Mouse (Mus musculus) yolk sac, embryonic 10.5 days (tissue): Measurements from ENCODE around the gene Ring1.

Experiments
- DNase-seq: peaks from one replicate; pipeline ENCODE4 v3.0.0-alpha.2; 2017; ENCODE audit warnings: low spot score

Ring1 gene

DNA sequence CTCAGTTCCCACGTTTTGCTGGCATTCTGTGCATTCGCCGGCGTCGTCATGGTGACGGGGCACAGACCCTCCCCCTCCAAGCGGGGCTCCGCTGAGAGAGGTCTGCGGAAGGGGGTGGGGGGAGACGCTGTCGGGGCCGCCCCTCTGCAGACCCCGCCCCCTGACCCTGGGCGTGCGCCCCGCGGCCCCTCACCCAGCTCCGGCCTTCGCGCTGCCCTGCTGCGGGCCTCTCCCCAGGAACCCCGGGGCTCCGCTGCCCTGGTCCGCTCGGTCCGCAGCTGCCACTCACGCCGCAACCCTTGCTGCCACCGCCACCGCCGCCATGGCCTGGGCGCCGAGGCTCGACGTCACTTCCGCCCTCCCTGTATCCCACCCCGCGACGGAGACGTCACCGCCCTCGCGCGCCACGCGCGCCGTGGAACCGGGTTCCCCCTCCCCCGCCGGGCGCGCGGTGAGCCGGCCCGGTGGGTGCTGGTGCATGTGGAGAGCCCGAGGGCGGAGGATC lies at the start of gene Ring1:
Ring1 (minus strand) TSS at position 364 of the 505 bp plus-strand sequence.
- DNase-seq: peak; percentile 91

DNA sequence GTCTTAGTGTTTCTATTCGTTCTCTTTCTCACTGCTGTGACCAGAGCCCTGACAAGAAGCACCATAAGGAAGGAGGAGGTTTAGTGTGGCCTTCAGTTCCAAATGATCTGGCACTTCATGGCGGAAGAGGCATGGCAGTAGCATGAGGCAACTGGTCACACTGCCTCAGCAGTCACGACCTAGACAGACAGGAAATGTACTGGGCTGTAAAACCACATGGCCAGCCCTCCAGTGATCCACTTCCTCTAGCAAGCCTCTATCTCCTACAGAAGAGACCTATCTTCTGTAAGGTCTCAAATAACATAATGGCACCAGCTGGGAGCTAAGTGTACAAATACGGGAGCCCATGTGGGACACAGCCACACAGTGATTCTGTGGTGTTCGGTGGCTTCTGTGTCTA lies 47.6 kb upstream of the Ring1 start:
- DNase-seq: no peak

DNA sequence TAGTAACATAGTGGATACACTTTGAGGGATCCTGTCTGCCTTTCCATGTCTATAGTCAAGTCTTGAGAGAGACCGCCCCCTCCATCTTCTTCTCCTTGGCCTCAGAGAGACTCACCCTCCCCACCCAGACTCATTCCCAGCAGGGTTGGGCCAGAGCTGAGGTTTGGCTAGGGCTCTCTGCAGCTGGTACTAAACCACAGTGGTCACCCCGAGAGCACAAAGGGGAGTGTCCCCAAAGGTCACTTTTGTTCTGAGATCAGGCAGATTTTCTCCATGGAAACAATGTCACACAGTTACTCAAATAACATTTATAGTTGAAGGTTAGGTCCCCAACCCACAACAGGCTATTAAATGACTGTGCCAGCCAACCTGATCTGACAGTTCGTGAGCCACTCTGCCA lies 44.4 kb upstream of the Ring1 start:
- DNase-seq: no peak

DNA sequence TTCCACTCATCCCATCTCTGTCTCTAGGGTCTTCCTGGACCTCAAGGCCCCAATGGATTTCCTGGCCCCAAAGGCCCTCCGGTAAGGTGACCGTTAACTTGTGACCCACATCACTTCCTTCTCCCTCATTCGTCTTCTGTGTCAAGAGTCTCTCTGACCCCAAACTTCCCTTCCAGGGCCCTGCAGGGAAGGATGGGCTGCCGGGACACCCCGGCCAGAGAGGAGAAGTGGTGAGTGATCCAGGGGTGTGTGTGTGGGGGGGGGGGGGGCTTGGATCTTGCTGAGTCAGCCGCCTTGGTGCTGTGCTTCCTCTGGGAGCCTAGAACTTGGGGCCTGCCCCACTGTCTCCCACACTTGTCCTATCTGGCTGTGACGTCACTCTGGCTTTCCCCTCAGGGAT lies 32.7 kb upstream of the Ring1 start:
- no peak for DNase-seq

DNA sequence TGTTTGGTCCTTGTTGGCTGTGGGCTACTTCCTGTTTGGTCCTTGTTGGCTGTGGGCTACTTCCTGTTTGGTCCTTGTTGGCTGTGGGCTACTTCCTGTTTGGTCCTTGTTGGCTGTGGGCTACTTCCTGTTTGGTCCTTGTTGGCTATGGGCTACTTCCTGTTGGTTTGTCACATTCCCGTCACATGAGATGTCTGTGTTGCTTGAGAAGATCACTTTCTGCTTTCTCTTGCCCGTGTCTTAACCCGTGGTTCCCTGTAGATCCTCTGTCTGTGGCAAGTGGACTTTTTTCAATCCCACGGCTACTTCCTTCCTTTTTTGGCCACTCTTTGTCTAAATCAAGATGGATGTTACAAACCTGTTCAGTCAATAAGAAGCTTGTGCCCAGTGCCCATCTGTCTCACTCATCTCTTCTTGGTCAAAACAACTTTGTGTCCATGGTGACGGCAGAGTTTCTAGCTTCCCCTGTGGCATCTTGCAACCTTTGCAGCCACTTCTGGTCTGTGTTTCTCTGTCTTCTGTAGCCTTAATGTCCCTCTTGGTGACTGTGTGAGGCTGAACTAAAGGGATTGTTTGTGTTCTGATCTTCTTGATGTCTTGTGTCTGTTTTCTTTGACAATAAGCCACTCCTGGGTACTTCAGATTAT lies 23.0 kb upstream of the Ring1 start:
- DNase-seq: no peak

DNA sequence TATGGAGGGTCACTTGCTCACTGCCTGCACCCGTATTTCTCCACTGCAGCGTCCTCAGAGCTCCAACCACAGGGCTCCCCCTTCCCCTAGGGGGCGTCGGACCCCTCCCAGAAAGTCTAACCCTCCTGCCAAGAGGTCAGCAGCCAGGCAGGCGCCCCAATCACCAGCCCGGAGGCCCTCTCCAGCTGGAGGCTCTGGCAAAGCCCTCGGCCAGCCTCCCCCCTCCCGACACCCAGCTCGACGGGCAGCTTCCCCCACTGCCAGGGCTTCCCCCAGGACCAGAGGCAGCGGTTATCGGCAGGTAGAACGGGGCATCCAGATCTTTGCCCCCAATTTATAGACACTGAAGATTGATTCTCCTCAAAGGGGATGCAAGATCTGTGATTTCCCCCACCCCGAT lies 21.5 kb upstream of the Ring1 start:
- no peak for DNase-seq

DNA sequence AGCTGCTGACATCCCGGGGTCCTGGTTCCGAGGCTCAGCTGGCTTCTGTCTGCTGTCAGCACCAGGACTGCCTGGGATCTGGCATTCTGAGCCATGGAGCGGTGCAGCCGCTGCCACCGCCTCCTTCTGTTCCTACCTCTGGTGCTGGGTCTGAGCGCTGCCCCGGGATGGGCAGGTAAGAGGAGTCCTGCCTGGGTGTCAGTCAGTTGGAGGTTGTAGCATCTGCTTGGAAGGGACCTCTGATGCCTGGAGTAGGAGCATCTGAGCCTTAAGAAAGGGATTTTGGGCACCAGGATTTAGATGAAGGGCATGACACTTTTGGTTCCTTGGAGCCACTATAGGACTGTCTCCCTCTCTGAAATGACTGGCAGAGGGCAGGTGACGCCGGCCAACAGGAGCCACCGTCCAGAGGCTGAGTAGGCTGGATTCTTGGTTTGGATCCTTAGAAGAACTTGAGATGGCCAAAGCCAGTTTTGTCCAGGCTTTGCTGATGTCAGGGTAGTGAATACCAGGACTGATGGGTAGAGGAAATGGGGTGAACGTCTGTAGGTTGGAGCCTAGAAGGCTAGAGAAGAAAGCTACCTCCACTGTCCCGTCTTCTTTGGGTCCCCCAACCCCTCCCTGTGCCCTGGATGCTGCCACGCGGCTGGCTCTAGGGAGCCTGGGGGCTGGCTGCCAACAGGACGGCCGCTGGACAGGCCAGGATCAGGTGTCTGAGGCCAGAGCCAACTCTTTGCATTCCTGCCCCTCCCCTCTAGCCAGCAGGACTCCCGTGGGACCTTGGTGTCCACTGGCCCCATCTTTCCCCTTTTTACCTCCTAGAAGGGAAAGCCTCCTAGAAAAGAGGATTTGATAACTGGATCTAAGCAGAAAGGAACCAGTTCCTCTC lies 15.3 kb upstream of the Ring1 start:
- no peak for DNase-seq

DNA sequence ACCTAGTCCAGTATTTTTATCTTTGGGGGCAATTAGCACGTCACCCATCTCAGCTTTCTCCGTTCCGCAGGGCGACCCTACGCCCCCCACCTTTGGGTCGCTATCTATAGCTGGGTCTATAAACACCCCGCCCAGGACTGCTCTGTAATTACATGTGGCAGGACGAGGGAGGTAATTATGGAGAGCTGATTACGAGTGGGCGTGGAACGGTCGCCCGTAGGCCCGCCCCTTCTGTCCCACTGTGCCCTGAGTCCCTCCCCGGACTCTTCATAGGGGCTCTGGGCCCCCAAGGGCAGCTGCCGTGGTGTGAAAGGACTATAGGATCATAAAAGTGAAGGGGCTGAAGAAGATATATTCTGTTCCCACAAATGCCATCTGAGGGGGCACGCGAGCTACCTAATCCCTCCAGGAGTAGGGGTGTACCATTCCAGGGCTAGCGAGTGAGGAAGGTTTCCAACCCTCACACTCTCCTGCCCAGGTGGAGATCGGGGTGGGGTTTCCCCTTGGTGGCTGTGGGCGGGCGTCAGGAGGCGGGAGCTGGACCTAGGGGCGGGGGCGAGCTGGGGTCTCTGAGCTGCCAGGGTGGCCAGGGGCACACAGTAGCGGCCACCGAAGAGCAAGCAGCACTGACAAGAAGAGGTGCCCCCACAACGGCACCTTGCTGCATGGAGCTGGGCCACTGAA lies 14.5 kb upstream of the Ring1 start, which contains the start of gene Col11a2:
Col11a2 (plus strand) TSS at position 560 of the 684 bp plus-strand sequence.
- DNase-seq: no peak

DNA sequence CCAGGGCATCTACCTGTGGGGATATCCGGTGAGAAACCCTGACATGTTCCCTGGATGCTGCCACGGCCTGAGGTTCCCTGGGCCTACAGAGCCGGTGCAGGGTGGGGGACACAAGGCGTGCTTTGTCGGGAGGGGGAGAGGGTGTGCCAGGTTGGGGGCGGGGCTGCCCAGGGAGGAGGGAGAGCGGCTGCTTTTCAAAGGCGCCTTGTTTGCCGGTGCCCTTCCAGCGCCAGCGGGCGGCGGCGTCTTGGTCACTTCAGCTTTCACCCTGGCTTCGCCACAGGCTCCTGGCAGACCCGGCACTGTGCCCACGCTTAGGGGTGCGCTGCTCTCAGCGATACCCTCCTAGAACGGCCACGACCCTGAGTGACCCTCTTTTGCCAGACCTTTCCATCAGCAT lies 14.0 kb upstream of the Ring1 start:
- DNase-seq: no peak

DNA sequence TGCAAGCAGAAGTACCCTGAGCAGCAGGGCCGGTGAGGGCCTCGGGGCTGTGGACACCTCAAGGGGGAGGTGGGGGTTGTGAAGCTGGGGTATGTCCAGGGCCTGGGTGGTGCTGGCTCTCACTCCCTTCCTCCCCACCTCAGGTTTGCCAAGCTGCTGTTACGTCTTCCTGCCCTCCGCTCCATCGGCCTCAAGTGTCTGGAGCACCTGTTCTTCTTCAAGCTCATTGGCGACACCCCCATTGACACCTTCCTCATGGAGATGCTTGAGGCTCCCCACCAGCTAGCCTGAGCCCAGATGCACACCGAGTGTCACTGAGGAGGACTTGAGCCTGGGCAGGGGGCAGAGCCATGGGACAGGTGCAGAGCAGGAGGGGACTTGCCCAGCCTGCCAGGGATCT lies 12.8 kb upstream of the Ring1 start:
- no peak for DNase-seq

DNA sequence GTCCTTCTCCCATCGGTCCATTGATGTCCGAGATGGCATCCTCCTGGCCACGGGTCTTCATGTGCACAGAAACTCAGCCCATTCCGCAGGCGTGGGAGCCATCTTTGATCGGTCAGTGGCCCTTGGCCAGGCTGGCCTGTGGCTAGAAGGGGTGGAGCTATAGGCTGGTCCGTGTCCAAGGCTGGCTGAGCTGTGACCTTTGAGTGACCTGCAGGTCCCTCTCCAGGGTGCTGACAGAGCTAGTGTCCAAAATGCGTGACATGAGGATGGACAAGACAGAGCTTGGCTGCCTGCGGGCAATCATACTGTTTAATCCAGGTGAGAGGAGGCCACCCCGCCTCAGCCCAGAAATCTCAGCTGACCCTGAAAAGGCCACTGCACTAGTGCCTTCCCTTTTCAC lies 12.2 kb upstream of the Ring1 start:
- DNase-seq: peak; percentile 57

DNA sequence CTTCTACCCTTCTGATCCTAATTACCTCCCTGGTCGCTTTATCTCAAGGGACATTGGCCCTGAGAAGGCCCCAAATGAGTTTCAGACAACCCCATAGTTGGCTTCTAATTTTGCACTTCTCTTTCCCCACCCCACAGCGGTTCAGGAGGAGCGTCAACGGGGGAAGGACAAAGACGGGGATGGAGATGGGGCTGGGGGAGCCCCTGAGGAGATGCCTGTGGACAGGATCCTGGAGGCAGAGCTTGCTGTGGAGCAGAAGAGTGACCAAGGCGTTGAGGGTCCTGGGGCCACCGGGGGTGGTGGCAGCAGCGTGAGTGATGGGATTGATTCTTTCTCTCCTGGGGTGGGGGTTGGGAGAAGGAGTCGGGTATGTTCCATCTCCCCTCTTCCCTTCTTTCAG lies 11.0 kb upstream of the Ring1 start:
- no peak for DNase-seq

DNA sequence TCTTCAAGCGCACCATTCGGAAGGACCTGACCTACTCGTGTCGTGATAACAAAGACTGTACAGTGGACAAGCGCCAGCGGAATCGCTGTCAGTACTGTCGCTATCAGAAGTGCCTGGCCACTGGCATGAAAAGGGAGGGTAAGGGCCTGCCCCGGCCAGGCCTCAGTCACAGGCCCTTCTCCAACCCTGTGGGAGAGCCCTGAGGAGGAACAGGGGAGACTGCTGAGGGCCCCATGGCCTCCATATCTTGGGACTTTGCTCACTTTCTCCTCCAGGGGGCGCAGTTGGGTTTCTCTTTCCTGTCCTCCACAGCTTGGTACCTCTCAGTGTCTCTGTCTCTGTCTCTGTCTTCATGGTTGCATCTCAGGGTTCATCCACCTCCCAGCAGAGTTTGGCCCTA lies 9.6 kb upstream of the Ring1 start:
- peak; percentile 50 for DNase-seq

DNA sequence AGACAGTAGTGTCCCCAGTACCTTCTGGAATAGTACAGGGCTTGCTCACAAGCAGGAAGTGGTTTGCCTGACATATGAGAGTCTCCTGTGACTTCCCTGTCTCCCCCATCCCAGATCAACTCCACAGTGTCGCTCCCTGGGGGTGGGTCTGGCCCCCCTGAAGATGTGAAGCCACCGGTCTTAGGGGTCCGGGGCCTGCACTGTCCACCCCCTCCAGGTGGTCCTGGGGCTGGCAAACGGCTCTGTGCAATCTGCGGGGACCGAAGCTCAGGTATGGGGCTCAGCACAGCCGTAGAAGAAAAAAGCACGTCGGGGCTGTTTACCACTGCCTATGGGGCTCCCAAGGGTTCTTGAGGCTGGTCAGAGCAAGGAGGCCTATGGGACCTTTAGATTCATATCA lies 9.0 kb upstream of the Ring1 start:
- DNase-seq: no peak

DNA sequence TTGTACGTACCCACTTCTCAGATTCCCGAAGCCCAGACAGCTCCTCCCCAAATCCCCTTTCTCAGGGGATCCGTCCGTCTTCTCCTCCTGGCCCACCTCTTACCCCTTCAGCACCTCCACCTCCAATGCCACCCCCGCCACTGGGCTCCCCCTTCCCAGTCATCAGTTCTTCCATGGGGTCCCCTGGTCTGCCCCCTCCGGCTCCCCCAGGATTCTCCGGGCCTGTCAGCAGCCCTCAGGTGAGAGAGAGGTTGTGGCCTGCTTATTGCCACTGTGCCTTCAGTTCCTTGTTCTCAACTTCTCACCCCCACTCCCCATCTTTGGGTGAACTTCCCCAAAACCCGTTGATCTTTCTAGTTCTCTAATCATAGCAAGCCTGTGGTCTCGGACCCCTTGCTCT lies 8.3 kb upstream of the Ring1 start:
- DNase-seq: no peak

DNA sequence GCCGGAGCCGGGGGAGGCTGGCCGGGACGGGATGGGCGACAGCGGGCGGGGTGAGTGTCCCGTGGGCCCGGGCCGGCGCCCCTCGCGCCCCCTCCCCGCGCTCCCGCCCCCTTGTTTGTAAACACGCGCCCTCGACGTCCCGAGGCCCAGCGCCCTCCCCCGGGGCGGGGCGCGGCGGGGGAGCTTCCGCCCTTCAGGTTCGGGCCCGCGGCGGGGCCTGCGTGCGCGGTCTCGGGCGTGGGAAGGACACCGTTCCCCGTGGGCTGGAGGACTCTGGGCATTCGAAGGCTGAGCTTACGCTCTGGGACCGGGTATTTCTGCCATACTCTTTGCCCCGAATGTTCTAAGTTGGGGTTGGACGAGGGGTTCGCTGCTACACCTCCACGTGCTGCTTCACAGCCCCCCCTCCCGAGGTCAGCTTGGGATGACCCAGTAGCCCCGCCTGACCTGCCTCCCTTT lies 7.7 kb upstream of the Ring1 start:
- DNase-seq: peak; percentile 85

DNA sequence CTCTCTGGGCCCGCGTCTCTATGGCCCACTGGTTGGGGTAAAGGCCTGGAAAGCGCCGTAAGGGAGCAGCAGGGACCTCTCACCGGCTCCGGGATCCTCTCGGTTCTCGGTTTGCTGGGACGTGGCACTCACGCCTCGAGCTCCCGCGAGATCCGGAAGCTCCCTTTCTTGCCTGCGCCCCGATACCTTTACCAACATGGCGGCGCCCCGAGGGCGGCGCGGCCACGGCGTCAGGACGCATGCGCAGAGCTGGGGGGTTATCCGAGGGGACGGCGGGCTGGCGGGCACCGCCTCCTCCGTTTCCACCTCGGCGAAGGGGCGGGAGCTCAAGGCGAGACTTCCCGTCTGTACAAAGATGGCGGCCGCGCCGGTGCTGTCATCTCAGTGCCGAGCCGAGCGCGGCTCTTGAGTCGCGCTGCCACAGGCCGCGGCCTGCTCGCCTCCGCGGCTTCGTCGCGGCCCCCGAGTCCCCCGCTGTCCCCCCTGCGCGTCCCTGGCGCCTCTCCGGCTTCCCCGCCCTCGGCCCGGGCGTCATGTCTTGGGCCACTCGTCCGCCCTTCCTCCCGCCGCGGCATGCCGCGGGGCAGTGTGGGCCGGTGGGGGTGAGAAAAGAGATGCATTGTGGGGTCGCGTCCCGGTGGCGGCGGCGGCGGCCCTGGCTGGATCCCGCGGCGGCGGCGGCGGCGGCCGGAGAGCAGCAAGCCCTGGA lies 7.1 kb upstream of the Ring1 start, which contains the start of the genes Slc39a7 and Rxrb:
Slc39a7 (minus strand) TSS at position 218 of the 709 bp plus-strand sequence.
Rxrb (plus strand) TSS at position 348 of the 709 bp plus-strand sequence.
- peak; percentile 98 for DNase-seq

DNA sequence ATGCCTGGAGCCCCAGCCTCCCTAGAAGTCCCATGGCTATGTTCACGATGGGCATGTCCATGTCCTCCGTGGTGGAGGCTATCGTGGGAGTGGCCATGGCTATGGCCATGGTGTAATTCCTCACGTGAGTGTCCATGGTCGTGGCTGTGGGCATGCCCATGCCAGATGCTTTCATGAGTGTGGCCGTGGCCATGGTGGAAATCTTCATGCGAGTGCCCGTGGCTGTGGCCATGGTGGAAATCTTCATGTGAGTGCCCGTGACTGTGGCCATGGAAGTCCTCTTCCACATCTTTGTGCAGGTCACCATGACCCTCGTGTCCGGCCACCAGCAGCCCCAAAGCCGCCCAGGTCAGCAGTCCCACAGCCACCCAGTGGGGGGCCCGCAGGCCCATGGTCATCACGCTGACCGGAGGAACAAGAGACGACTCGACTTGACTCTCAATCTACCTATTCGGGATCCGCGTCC lies 6.4 kb upstream of the Ring1 start:
- no peak for DNase-seq

DNA sequence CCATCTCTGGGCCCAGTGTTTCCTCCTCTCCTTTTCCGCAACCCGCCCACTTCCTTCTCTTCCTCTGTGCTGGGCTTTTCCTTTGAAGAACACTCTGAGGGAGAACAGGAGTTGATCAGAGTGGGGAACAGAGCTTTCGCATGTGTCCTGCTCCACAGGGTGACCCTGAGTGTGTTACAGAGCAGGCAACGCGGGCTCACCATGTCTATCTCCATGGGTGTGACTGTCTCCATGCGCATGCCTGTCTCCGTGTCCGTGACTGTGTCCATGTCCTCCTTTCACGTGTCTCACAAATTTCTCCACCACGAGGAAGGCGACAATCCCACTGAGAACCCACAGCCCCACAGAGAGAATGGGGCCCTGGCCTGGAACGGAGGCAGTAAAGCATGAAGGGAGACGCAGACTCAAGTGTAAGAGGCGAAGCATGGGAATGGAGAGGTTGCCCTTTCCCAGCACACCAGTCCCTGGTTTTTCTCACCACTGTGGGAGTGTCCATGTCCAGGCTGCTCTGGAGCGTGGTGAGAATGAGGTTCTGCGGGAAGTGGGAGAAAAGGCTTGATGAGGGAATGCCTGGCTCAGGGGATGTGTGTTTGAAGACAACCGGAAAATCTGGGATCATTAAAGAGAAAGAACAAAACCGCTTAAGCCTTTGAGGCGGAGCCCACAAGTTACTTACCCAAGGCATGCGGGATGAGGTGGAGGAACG lies 5.6 kb upstream of the Ring1 start:
- DNase-seq: no peak

DNA sequence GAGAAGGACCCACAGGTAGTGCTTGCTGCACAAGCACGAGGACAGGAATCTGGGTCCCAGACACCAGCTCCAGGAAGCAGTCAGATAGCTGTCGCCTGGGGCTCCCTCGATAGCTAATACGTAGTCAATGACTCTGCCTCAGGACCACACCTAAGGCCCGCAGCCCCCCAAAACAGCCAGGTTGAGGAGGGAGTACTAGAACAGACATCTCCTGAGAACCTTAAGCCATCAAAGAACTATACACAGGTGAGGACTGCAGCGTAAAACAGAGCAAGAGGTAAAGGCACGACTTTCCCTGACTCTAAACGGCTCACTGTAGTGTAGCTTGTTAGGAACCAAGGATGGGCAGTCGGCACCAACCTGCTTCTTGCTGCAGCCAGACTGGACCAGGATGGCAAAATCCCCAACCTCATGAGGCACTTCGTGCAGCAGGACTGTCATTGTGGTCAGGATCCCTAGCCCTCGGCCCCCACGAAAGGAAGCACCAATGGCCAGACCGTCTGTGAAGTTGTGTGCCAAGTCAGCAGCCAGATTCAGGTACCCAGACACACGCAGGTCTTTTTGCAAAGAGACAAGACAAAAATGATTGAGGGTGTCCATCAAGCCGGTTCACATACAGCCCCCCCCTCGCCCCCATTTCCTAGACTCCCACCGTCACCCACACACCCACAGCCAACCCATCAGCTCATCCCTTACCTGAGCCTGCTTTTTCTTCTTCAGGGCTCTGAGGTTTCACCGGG lies 4.8 kb upstream of the Ring1 start:
- DNase-seq: no peak
